Mouse (Mus musculus): ENCODE measurements around the gene 4930453N24Rik.
A peak's percentile ranks its signal among the peaks of the same experiment; 100 is the strongest.

The 4930453N24Rik gene

DNA sequence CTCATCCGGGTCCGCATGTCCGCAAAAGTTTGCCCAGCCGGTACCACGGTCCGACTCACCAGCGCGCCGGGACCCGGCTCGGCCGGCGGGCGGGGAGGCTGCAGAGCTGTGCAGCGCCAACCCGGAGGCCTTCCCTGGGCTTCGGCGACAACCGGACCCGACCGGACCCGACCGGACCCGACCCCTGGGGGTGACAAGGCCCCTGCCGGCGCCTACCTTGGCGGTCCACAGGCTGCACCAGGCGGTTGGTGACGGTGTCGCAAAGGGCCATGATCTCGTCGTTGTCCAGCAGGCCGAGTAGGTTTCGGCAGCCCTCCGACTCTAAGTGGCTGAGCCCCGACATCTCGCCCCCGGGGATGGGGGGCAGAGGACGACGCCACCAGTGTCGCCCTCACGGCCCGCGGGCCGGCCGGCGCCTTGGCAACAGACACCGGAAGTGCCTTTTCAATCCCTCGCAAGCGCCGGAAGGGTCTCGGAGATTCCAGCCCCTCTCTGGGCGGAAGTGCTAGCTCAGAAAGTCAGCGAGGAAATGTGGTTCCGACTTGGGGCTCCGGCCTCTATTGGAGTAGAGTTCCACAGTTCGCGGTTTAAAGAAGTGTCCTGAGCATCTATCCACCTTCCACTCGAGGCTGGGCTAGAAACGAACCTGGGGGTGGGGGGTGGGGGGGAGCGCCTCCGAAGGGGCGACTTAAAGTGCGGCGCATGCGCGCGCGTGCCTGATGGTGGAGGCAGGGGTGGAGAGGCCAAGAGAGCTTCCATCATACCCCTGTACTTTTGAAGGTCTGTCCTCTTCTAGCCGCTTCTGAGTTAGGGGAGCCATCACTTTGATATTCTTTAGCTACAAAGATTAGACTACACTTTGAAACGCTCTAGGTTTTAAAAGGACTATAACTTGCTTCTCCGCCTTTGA lies at the start of gene 4930453N24Rik:
Gene 4930453N24Rik (minus strand): TSS at position 641 of the 910 bp plus-strand sequence.
- DNase-seq: peak; percentile 78 to 79

DNA sequence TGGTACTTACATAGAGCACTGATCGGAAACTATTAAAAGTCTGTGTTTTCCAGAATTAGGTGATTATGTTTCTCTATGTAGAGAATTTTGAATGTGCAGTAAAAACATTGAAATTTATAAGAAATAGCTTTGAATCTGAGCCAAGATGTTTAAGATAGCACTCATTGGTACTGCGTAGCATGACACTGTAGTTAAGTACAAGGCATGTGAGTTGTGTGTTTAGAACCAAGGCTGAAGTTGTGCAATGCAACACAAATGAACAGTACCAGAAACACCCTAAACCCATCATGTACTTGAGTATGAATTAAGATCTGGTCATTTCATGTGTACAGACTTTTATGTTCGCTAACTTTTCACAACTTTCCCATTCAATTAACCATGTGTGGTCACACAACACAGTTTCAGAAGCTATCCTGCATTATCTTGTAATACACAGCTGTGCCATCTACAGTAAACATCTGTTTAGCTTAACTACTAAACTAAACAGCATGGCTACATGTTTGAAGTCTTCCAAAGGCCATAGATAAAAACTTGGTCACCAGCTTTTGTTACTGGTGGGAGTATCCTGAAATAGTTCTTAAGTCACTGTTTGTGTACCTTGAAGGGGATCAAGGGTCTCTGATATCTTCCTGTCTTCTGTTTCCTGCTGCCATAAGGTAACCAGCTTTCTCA lies 46.3 kb upstream of the 4930453N24Rik start:
- DNase-seq: no peak

DNA sequence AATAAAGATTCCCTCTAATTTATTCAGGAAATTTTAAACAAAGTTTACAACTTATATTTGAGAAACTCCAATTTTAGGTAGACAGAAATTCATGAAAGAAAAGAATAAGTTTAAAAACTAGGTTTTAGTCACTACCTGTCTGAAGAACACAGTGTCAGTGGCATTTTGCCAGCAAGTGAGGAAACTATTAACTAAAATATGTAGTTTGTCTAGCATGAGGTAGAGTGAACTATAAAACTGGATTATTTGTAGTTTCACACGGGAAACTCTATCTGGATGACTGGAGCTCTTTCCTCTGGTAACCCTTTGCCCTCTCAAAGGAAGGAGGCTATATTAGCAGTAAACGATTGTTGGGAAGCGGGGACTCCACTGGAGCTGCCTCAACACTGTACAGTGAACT lies 32.1 kb upstream of the 4930453N24Rik start:
- no peak for DNase-seq

GRCm38 (mm10) chr16:64801638-64802037 lies 30.7 kb upstream of the 4930453N24Rik start:
- no peak for DNase-seq

- DNase-seq: no peak
These were observed 29.4 kb upstream of the 4930453N24Rik start for GRCm38 (mm10) chr16:64800393-64800792.

DNA sequence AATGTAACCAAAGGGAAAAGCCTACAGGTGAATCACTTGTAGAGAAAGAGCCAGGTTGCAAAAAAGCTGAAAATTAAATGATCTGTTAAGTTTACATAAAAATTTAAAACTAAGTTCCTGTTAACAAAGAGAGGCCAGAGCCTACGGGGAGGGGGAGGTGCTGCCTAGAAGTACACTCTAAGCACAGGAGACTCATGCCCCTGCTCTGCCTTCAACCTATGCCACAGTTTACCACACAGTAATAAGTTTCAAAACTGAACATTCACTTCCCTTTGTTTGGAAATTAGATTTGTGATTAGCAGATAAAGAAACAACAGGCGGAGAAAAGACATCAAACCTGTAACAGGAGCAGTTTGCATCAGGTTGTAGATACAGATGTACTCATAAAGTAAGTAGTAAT lies 23.8 kb upstream of the 4930453N24Rik start:
- no peak for DNase-seq

- no peak for DNase-seq
These were observed 18.7 kb upstream of the 4930453N24Rik start for GRCm38 (mm10) chr16:64789706-64790105.

- DNase-seq: no peak
These were observed 4.6 kb upstream of the 4930453N24Rik start for GRCm38 (mm10) chr16:64775516-64775915.

GRCm38 (mm10) chr16:64771431-64771818 lies 464 bp upstream of the 4930453N24Rik start:
- DNase-seq: no peak

GRCm38 (mm10) chr16:64766696-64767300 lies 4.2 kb downstream of the 4930453N24Rik start:
- DNase-seq: no peak

- no peak for DNase-seq
These were observed 11.7 kb downstream of the 4930453N24Rik start for GRCm38 (mm10) chr16:64759245-64759626.

DNA sequence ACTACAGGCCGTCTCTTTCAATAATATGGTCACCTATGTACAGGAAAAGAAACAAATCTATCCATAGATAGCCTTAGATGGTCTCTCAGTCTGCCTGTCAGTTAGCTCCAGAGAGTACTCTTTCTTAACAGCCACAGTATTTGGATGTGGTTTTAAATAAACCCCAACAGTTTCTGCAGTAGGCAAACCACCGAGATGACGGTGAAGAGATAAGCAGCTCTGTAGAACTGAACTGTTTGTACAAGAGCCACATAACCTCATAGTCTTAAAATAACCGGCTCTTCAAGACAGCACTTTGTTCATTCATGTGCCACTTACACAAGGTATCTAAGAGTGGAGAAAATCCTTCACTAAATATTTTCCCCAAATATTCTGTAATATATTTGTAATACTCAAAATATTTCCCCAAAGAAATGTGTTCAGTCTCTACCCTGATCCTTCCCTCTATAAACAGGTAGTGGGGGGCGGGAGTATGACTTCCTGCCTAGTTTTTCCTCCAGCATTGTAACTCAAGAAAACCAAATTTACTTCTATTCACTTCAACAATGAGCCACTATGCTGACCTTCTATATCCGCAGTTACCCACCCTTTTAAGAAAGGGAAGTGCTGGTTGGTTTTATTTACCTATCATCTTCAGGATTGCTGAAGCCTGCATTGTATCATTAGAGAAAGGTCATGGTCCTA lies 12.3 kb downstream of the 4930453N24Rik start:
- DNase-seq: no peak

DNA sequence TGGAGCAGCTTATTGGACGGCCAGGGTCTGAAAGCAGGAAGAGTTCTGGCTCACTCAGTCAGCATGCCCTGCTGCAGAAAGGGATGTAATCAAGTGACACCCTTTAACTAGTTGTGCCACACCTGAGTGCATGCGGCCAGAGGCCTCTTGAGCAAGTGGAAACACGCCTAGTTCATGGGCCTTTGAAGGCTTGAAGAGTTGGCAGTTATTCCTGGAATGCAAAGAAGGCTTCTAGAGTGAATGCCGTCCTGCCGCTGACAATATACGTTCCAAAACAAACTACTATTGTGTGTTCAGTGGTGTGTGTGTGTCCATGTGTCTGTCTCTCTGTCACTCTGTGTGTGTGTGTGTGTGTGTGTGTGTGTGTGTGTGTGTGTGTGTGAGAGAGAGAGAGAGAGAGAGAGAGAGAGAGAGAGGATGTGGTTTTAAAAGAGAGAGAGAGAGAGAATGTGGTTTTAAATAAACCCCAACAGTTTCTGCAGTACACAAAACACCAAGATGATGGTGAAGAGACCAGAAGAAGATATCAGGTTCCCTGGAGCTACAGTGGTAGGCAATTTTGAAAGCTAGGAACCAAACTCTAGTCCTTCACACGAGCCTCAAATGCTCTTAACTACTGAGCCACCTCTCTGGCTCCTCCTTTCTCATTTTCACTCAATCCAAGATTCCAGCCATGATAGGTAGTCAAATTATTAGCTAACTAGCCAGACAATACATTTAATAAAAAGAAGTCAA lies 13.1 kb downstream of the 4930453N24Rik start:
- DNase-seq: peak; percentile 32 to 58

- DNase-seq: no peak
These were observed 14.6 kb downstream of the 4930453N24Rik start for GRCm38 (mm10) chr16:64756321-64756720.

DNA sequence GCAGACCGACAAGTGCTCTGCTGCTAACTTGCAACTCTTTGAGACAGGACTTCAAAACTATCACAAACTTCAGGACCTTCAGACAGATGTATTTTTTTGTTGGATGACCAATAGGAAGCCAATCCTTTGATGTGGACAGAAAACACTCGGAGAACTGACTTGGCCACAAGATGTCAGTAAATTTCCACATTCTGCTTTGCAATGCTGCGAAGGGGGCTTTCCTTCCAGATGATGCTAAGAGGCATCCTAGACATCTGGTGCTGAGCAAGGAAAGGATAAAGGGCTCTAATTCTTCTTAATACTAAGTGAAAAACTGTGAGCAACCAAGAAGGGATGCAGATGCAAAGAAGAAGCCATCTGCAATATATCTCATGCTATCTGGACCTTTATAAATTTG lies 16.2 kb downstream of the 4930453N24Rik start:
- DNase-seq: no peak

GRCm38 (mm10) chr16:64753990-64754742 lies 16.8 kb downstream of the 4930453N24Rik start:
- no peak for DNase-seq

- DNase-seq: peak; percentile 54 to 62
These were observed 22.7 kb downstream of the 4930453N24Rik start for GRCm38 (mm10) chr16:64748237-64748636.

- DNase-seq: no peak
These were observed 25.9 kb downstream of the 4930453N24Rik start for GRCm38 (mm10) chr16:64745089-64745488.

GRCm38 (mm10) chr16:64737289-64737688 lies 33.7 kb downstream of the 4930453N24Rik start:
- DNase-seq: no peak

DNA sequence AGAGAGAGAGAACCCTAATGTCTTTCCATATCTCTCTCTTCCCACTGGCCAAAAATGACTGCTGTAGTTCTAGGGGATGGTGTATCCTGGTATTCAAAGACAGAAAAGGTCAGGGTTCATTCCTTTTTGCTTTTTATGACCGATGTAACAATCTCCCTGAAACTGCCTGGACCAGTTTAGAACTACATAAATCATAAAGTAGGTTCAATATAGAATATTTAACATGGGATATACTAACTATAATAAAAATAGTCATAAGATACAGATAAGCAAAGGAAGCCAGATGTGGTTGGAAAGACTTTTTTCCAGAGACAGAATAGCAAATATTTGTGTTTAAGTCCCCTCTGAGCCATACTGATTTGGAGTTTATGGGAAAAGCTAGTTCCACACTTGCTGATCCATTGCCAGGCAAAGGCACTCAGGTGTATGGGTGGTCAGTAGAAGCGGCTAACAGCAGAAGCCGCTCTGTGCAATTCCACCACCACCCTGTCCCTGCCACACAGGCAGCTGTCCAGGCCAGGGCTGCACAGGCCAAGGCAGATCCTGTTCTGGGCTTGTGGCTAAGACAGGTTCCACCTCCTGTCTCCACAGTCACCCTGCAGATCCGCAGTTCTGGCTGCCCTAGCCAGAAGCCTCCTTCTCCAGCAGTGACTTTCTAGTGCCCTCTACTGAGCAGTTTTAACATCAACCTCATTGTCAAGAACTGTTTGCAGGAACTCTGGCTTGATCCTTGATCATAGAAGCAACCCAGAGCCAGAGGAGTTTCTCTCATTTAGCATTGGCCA lies 47.5 kb downstream of the 4930453N24Rik start:
- no peak for DNase-seq

- no peak for DNase-seq
These were observed 49.4 kb downstream of the 4930453N24Rik start for GRCm38 (mm10) chr16:64721542-64721941.
